ENCODE assay signal across 10 mouse cellular contexts in the genomic region with DNA sequence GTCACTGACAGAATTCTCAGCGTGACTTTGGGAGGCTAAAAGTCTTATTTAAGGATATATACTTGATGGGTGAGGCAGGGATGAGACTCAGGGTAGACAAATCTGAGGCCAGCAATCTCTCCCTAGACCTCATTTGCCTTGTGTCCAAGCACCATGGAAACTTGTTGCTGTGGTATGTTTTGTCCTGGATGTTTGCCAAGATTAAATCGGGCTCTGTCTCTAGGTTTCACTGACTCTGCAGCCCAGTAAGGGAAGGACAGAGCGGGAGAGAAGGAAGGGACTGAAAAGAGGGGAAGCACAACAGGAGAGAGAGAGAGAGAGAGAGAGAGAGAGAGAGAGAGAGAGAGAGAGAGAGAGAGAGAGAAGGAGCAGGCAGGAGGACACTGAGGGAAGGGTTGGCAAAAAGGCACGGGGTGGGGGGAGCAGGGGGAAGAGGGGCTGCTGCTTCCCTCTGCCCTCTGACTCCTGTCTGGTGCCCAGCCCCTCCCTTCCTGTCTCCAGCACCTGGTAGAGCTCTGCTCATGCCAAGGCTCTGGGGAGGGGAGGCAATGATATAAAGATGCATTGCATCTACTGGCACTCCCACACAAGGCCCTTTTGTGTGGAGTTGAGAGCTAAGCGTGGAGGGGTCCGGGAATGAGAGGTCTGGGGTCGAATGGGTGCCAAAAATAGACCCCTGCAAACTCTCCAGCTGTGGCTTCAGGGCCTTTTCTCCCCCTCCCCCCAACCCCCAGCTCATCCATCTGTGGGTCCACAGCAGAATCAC. TPM values are rescaled to one million over a fixed set of nuclear protein-coding genes. Genes with fewer than 3 reads are reported as not detected.
DNase-seq lines count a peak whose midpoint lies in the region; ATAC-seq lines count a peak whose summit lies in the region.
"Had no signal": no experiment of that assay in that cellular context is flagged by ENCODE, and none has a peak within 500 bp of the region (broad histone marks: within the 10 kb centered on the region; RNA-seq: fewer than 3 reads in every experiment).

No protein-coding gene starts in this region.

- H3K36me3 ChIP-seq in kidney, embryonic 16.5 days (ENCODE audit: insufficient read depth, low read length), result no peaks in the 10 kb centered on the region
- no peaks in the 10 kb centered on the region for H3K36me3 ChIP-seq in forebrain, embryonic 10.5 days (replicated peaks)
- no peaks in the 10 kb centered on the region for H3K36me3 ChIP-seq in hindbrain, embryonic 10.5 days
- H3K36me3 ChIP-seq in midbrain, embryonic 15.5 days (replicated peaks), result no peaks in the 10 kb centered on the region

- no peaks in the 10 kb centered on the region for H3K9me3 ChIP-seq in kidney, embryonic 16.5 days (ENCODE audit: low read length)
- H3K9me3 ChIP-seq in forebrain, embryonic 10.5 days, result no peaks in the 10 kb centered on the region
- no peaks in the 10 kb centered on the region for H3K9me3 ChIP-seq in hindbrain, embryonic 10.5 days
- H3K9me3 ChIP-seq in midbrain, embryonic 15.5 days, result no peaks in the 10 kb centered on the region

- H3K9ac ChIP-seq in kidney, embryonic 16.5 days (replicated peaks; ENCODE audit: low read length), result no peak overlapping the region
- H3K9ac ChIP-seq in midbrain, embryonic 15.5 days, result no peak overlapping the region

- intact Hi-C loops in left cerebral cortex, postnatal 36 days (cut with DNase I), result no loop called here

- H3K27me3 ChIP-seq in kidney, embryonic 16.5 days (ENCODE audit: insufficient read depth, low read length), result peaks cover 7% of the 10 kb centered on the region
- H3K27me3 ChIP-seq in forebrain, embryonic 10.5 days (ENCODE audit: poor library complexity, severe bottlenecking), result no peaks in the 10 kb centered on the region
- peaks cover 26% of the 10 kb centered on the region for H3K27me3 ChIP-seq in hindbrain, embryonic 10.5 days (ENCODE audit: insufficient read depth, poor library complexity, severe bottlenecking)
- H3K27me3 ChIP-seq in midbrain, embryonic 15.5 days (replicated peaks), result peaks cover 3% of the 10 kb centered on the region; the same call in 1 of the 2 replicates

- peaks cover 3% of the 10 kb centered on the region for H3K4me1 ChIP-seq in kidney, embryonic 16.5 days (ENCODE audit: insufficient read depth, low read length)
- H3K4me1 ChIP-seq in forebrain, embryonic 10.5 days, result peaks cover 35% of the 10 kb centered on the region
- peaks cover 32% of the 10 kb centered on the region for H3K4me1 ChIP-seq in hindbrain, embryonic 10.5 days (replicated peaks)
- peaks cover 7% of the 10 kb centered on the region; the same call in 1 of the 2 replicates for H3K4me1 ChIP-seq in midbrain, embryonic 15.5 days

- ATAC-seq in kidney, embryonic 16.5 days (ENCODE audit: low FRiP score, low TSS enrichment), result peak; percentile 61; the same call in 1 of the 2 replicates
- ATAC-seq in midbrain, embryonic 15.5 days (replicated peaks), result peak; percentile 71

- DNase-seq in kidney, adult 18-20 months, result no peak
- DNase-seq in forebrain, embryonic 10.5 days (ENCODE audit: extremely low spot score, low spot score), result no peak
- no peak for DNase-seq in hindbrain, embryonic 10.5 days (ENCODE audit: low spot score)
- no peak for DNase-seq in gastrocnemius, postnatal 25 days
- no peak for DNase-seq in left cerebral cortex, postnatal 36 days (ENCODE audit: low spot score in 2 of 2)
- no peak for DNase-seq in adrenal gland, postnatal 14 days
- DNase-seq: right cerebral cortex, adult 18-20 months; thymus, postnatal 14 days had no signal

- no peak overlapping the region for H3K27ac ChIP-seq in kidney, embryonic 16.5 days (ENCODE audit: low read length)
- peak overlapping the region; percentile 69; the same call in 1 of the 2 replicates for H3K27ac ChIP-seq in forebrain, embryonic 10.5 days
- H3K27ac ChIP-seq in hindbrain, embryonic 10.5 days, result peak overlapping the region; percentile 73
- no peak overlapping the region for H3K27ac ChIP-seq in midbrain, embryonic 15.5 days

- no peak overlapping the region for H3K4me2 ChIP-seq in kidney, embryonic 16.5 days (replicated peaks; ENCODE audit: low read depth, low read length)
- no peak overlapping the region for H3K4me2 ChIP-seq in midbrain, embryonic 15.5 days

- WGBS in kidney, embryonic 16.5 days, result 38% methylated on average over 7 of the region's 7 CpGs
- WGBS in forebrain, embryonic 10.5 days, result 63% methylated on average over 7 of the region's 7 CpGs
- 50% methylated on average over 7 of the region's 7 CpGs for WGBS in hindbrain, embryonic 10.5 days
- 31% methylated on average over 7 of the region's 7 CpGs for WGBS in midbrain, embryonic 15.5 days

- no peak overlapping the region for H3K4me3 ChIP-seq in kidney, embryonic 16.5 days (ENCODE audit: low read length)
- no peak overlapping the region for H3K4me3 ChIP-seq in forebrain, embryonic 10.5 days
- no peak overlapping the region for H3K4me3 ChIP-seq in hindbrain, embryonic 10.5 days
- no peak overlapping the region for H3K4me3 ChIP-seq in midbrain, embryonic 15.5 days

RNA-seq across cellular contexts. Expression of gene Igsf9b, which starts 9.3 kb away (rescaled TPM):
- polyA plus RNA-seq in kidney, embryonic 16.5 days (2015; fragmentation: Nextera tagmentation; extraction: Ambion mirVana), result 2.6 and 2.8 TPM in 2 replicates
- 6.3 and 6.8 TPM in 2 replicates for polyA plus RNA-seq in forebrain, embryonic 10.5 days (2016; fragmentation: Nextera tagmentation; extraction: Ambion mirVana)
- 6.8 and 6.9 TPM in 2 replicates for polyA plus RNA-seq in hindbrain, embryonic 10.5 days (2016; fragmentation: Nextera tagmentation; extraction: Ambion mirVana)
- 22.7 and 23.1 TPM in 2 replicates for polyA plus RNA-seq in midbrain, embryonic 15.5 days (2015; fragmentation: Nextera tagmentation; extraction: Ambion mirVana)
- total RNA-seq in gastrocnemius, postnatal 25 days (2021), result 1 to 10 TPM; 2.0 to 5.8 TPM
- 10 to 100 TPM; 49.8 to 69.8 TPM for total RNA-seq in left cerebral cortex, postnatal 36 days (2021)
- 4.0 and 4.8 TPM in 2 replicates for total RNA-seq in adrenal gland, postnatal 14 days (2021)

Comparison
In these comparisons a context has a peak if more than half of its experiments do, and no peak if none do; other contexts are left out.
1. H3K27ac ChIP-seq: peak in forebrain, embryonic 10.5 days (single experiment) and hindbrain, embryonic 10.5 days (single experiment); none in kidney, embryonic 16.5 days (single experiment) and midbrain, embryonic 15.5 days (single experiment).